Mouse (Mus musculus) stomach, embryonic 15.5 days (tissue): Measurements from ENCODE around the gene Ptdss2. TPM values are rescaled to one million over a fixed set of nuclear protein-coding genes. Genes with fewer than 3 reads are reported as not detected.

Source experiments
- ATAC-seq: fragments of 200-750 bp; cut with Nextera tagmentation; 2 replicates; pipeline ENCODE4 v1.8.0; 2017; ENCODE audit warnings: low read depth, moderate number of reproducible peaks, moderate TSS enrichment; ENCODE audit not compliant: insufficient read depth, low FRiP score
- H3K27ac ChIP-seq: fragments of 300-500 bp; sonication (generic); 2 replicates; pipeline ENCODE4 v1.5.1; 2015; ENCODE audit warnings: mild to moderate bottlenecking, inconsistent platforms
- H3K27me3 ChIP-seq: fragments of 300-500 bp; sonication (generic); replicated peaks from 2 replicates; pipeline ENCODE4 v1.6.1; 2015; ENCODE audit warnings: inconsistent platforms
- H3K36me3 ChIP-seq: fragments of 300-500 bp; sonication (generic); 2 replicates; pipeline ENCODE4 v1.6.1; 2015; ENCODE audit warnings: inconsistent platforms
- H3K4me1 ChIP-seq: fragments of 300-500 bp; sonication (generic); 2 replicates; pipeline ENCODE4 v1.6.1; 2015; ENCODE audit warnings: inconsistent platforms
- H3K4me2 ChIP-seq: fragments of 300-500 bp; sonication (generic); 2 replicates; pipeline ENCODE4 v1.6.1; 2015; ENCODE audit warnings: mild to moderate bottlenecking, inconsistent platforms
- H3K4me3 ChIP-seq: fragments of 300-500 bp; sonication (generic); replicated peaks from 2 replicates; pipeline ENCODE4 v1.5.1; 2015; ENCODE audit warnings: inconsistent platforms
- H3K9ac ChIP-seq: fragments of 300-500 bp; sonication (generic); 2 replicates; pipeline ENCODE4 v1.6.1; 2015; ENCODE audit warnings: inconsistent platforms
- H3K9me3 ChIP-seq: fragments of 300-500 bp; sonication (generic); 2 replicates; pipeline ENCODE4 v1.6.1; 2016; ENCODE audit warnings: inconsistent platforms
- WGBS: fragments of 180-500 bp; shearing (Covaris S2); methylation state at CpG from one replicate; pipeline ENCODE4 v1.1.7; 2015; 5-methylcytosine and 5-hydroxymethylcytosine counted together
- polyA plus RNA-seq: library from polyadenylated mRNA; unstranded; fragments of >200 nt; fragmentation: Nextera tagmentation; extraction: Ambion mirVana; gene quantifications from 2 replicates; pipeline ENCODE4 v1.2.1, GENCODE M21; 2015

Ptdss2 gene
- polyA plus RNA-seq, 1 experiment from 2014 or later = 60.7 TPM

GRCm38 (mm10) chr7:141122689-141123516, 721 bp downstream of the Ptdss2 start:
- H3K27ac ChIP-seq = peak overlapping the region; percentile 87
- ATAC-seq = peak; percentile 99
- H3K4me1 ChIP-seq = peaks cover 4% of the 10 kb centered on the region; the same call in 1 of the 2 replicates
- H3K27me3 ChIP-seq = no peaks in the 10 kb centered on the region
- under 1% methylated on average over 29 of the region's 29 CpGs for WGBS
- no peaks in the 10 kb centered on the region for H3K36me3 ChIP-seq
- H3K9me3 ChIP-seq = no peaks in the 10 kb centered on the region
- peak overlapping the region; percentile 48 for H3K9ac ChIP-seq
- peak overlapping the region; percentile 77 for H3K4me2 ChIP-seq
- peak overlapping the region; percentile 70 for H3K4me3 ChIP-seq

- Histone ChIP-seq H3K27ac (peak overlapping the region; percentile 87), H3K9me3 (no peaks in the 10 kb centered on the region), H3K4me1 (peaks cover 4% of the 10 kb centered on the region; the same call in 1 of the 2 replicates), H3K4me2 (peak overlapping the region; percentile 77), H3K36me3 (no peaks in the 10 kb centered on the region), H3K9ac (peak overlapping the region; percentile 48), H3K4me3 (peak overlapping the region; percentile 70), H3K27me3 (no peaks in the 10 kb centered on the region)
- WGBS = 3% methylated on average over 15 of the region's 15 CpGs
- ATAC-seq = no peak
Observed at GRCm38 (mm10) chr7:141123517-141123856, 1.3 kb downstream of the Ptdss2 start.

GRCm38 (mm10) chr7:141131024-141131820, 9.0 kb downstream of the Ptdss2 start:
- under 1% methylated on average over 59 of the region's 59 CpGs for whole genome bisulfite sequencing
- peaks cover 13% of the 10 kb centered on the region for H3K4me1 ChIP-seq
- H3K9ac ChIP-seq = peak overlapping the region; percentile 96
- peak; percentile 98 for ATAC-seq
- peak overlapping the region; percentile 48; the same call in 1 of the 2 replicates for H3K27ac ChIP-seq
- H3K4me3 ChIP-seq = peak overlapping the region; percentile 93
- no peaks in the 10 kb centered on the region for H3K27me3 ChIP-seq
- peak overlapping the region; percentile 81 for H3K4me2 ChIP-seq
- no peaks in the 10 kb centered on the region for H3K9me3 ChIP-seq
- peaks cover 3% of the 10 kb centered on the region; the same call in 1 of the 2 replicates for H3K36me3 ChIP-seq

- Histone ChIP-seq H3K4me2 (peak overlapping the region; percentile 81), H3K27ac (peak overlapping the region; percentile 48; the same call in 1 of the 2 replicates), H3K36me3 (peaks cover 5% of the 10 kb centered on the region; the same call in 1 of the 2 replicates), H3K9ac (peak overlapping the region; percentile 96), H3K9me3 (no peaks in the 10 kb centered on the region), H3K4me3 (peak overlapping the region; percentile 93), H3K27me3 (no peaks in the 10 kb centered on the region), H3K4me1 (peaks cover 13% of the 10 kb centered on the region)
- peak; percentile 76 for ATAC-seq
- WGBS = 54% methylated on average over 12 of the region's 12 CpGs
Observed at GRCm38 (mm10) chr7:141131904-141132755, 9.9 kb downstream of the Ptdss2 start.

- no peaks in the 10 kb centered on the region for H3K9me3 ChIP-seq
- H3K4me1 ChIP-seq = no peaks in the 10 kb centered on the region
- H3K36me3 ChIP-seq = peaks cover 14% of the 10 kb centered on the region
- WGBS = 76% methylated on average over 4 of the region's 4 CpGs
- no peak overlapping the region for H3K27ac ChIP-seq
- no peak overlapping the region for H3K4me3 ChIP-seq
- no peak overlapping the region for H3K9ac ChIP-seq
- H3K27me3 ChIP-seq = no peaks in the 10 kb centered on the region
- H3K4me2 ChIP-seq = no peak overlapping the region
- ATAC-seq = no peak
Observed at GRCm38 (mm10) chr7:141141326-141141725, 19.1 kb downstream of the Ptdss2 start.

GRCm38 (mm10) chr7:141143112-141143511, 20.9 kb downstream of the Ptdss2 start:
- ATAC-seq = no peak
- H3K9ac ChIP-seq = no peak overlapping the region
- H3K4me1 ChIP-seq = no peaks in the 10 kb centered on the region
- no peaks in the 10 kb centered on the region for H3K27me3 ChIP-seq
- no peak overlapping the region for H3K4me3 ChIP-seq
- H3K36me3 ChIP-seq = peaks cover 9% of the 10 kb centered on the region
- H3K27ac ChIP-seq = no peak overlapping the region
- no peak overlapping the region for H3K4me2 ChIP-seq
- no peaks in the 10 kb centered on the region for H3K9me3 ChIP-seq
- 52% methylated on average over 5 of the region's 5 CpGs for WGBS

GRCm38 (mm10) chr7:141143861-141144260, 21.7 kb downstream of the Ptdss2 start:
- no peak overlapping the region for H3K27ac ChIP-seq
- ATAC-seq = no peak
- H3K9me3 ChIP-seq = no peaks in the 10 kb centered on the region
- 67% methylated on average over 2 of the region's 2 CpGs for WGBS
- no peak overlapping the region for H3K9ac ChIP-seq
- H3K36me3 ChIP-seq = peaks cover 3% of the 10 kb centered on the region; the same call in 1 of the 2 replicates
- no peaks in the 10 kb centered on the region for H3K27me3 ChIP-seq
- no peaks in the 10 kb centered on the region for H3K4me1 ChIP-seq
- H3K4me3 ChIP-seq = no peak overlapping the region
- no peak overlapping the region for H3K4me2 ChIP-seq

GRCm38 (mm10) chr7:141144650-141145049, 22.5 kb downstream of the Ptdss2 start:
- no peak for ATAC-seq
- H3K4me3 ChIP-seq = no peak overlapping the region
- H3K27me3 ChIP-seq = no peaks in the 10 kb centered on the region
- H3K4me1 ChIP-seq = no peaks in the 10 kb centered on the region
- H3K9me3 ChIP-seq = no peaks in the 10 kb centered on the region
- H3K9ac ChIP-seq = no peak overlapping the region
- peaks cover 3% of the 10 kb centered on the region; the same call in 1 of the 2 replicates for H3K36me3 ChIP-seq
- no peak overlapping the region for H3K4me2 ChIP-seq
- H3K27ac ChIP-seq = no peak overlapping the region
- 89% methylated on average over 3 of the region's 3 CpGs for WGBS

GRCm38 (mm10) chr7:141145403-141145802, 23.2 kb downstream of the Ptdss2 start:
- Histone ChIP-seq H3K9me3 (no peaks in the 10 kb centered on the region), H3K4me1 (no peaks in the 10 kb centered on the region), H3K27me3 (no peaks in the 10 kb centered on the region), H3K4me2 (no peak overlapping the region), H3K9ac (no peak overlapping the region), H3K36me3 (peaks cover 3% of the 10 kb centered on the region; the same call in 1 of the 2 replicates), H3K4me3 (no peak overlapping the region), H3K27ac (no peak overlapping the region)
- 69% methylated on average over 1 of the region's 1 CpGs for WGBS
- ATAC-seq = no peak

- ATAC-seq = peak; percentile 41; the same call in 1 of the 2 replicates
- Histone ChIP-seq H3K27ac (no peak overlapping the region), H3K4me2 (no peak overlapping the region), H3K4me3 (no peak overlapping the region), H3K9me3 (no peaks in the 10 kb centered on the region), H3K9ac (no peak overlapping the region), H3K4me1 (no peaks in the 10 kb centered on the region), H3K36me3 (peaks cover 3% of the 10 kb centered on the region), H3K27me3 (no peaks in the 10 kb centered on the region)
- 92% methylated on average over 12 of the region's 12 CpGs for WGBS
Observed at GRCm38 (mm10) chr7:141146043-141146595, 23.9 kb downstream of the Ptdss2 start.

GRCm38 (mm10) chr7:141147044-141147443, 24.9 kb downstream of the Ptdss2 start:
- peaks cover 10% of the 10 kb centered on the region for H3K36me3 ChIP-seq
- no peak for ATAC-seq
- 85% methylated on average over 6 of the region's 6 CpGs for WGBS

More at GRCm38 (mm10) chr7:141147044-141147443, 24.9 kb downstream of the Ptdss2 start:
- H3K4me3 ChIP-seq = no peak overlapping the region
- H3K9me3 ChIP-seq = no peaks in the 10 kb centered on the region
- no peak overlapping the region for H3K4me2 ChIP-seq
- H3K27me3 ChIP-seq = no peaks in the 10 kb centered on the region
- no peaks in the 10 kb centered on the region for H3K4me1 ChIP-seq
- no peak overlapping the region for H3K27ac ChIP-seq
- H3K9ac ChIP-seq = no peak overlapping the region
